Mouse (Mus musculus) left cerebral cortex, adult 8-10 months (tissue): ENCODE measurements around the gene Lig1. TPM values are rescaled to one million over a fixed set of nuclear protein-coding genes. Genes with fewer than 3 reads are reported as not detected.
"Not testable (repeated sequence)": the region's sequence is repeated elsewhere in the genome, so short reads cannot be mapped to it uniquely, and the experiment has no call there.

Experiments
- DNase-seq, 2 experiments: peaks; one replicate each; pipeline ENCODE4 v3.0.0; 2022; ENCODE audit warnings: low spot score in 2 of 2
- total RNA-seq, 4 experiments: library from RNA; stranded (reverse); gene quantifications; 2 replicates each; pipeline ENCODE4 v1.2.4; 2022

Gene Lig1
- total RNA-seq = 10 to 100 TPM in 3 of 4 experiments, 1 to 10 TPM in 1; 9.0 to 10.7 (median 10.6) TPM

DNA sequence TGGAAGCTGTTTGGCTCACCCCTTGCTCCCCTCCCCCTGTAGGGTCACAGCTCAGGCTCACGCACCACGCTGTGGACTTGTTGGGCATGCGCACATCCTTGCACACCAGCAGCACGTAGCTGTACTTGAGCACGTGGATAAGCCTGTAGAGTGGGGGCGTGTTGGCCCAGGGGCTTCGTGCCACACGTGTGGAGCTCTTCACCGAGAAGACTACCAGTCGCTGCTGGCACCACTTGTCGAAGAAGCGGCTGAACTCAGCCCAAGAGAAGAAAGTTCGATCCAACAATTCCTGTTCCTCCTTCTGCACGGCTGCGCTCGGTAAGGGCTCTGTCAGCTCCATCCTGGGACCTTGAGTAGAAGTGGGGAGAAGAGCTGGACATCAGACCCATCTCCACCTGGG, at the start of gene Lig1:
TSS of gene Lig1 (plus strand) at position 203 of the 400 bp plus-strand sequence.
- no peak for DNase-seq

DNA sequence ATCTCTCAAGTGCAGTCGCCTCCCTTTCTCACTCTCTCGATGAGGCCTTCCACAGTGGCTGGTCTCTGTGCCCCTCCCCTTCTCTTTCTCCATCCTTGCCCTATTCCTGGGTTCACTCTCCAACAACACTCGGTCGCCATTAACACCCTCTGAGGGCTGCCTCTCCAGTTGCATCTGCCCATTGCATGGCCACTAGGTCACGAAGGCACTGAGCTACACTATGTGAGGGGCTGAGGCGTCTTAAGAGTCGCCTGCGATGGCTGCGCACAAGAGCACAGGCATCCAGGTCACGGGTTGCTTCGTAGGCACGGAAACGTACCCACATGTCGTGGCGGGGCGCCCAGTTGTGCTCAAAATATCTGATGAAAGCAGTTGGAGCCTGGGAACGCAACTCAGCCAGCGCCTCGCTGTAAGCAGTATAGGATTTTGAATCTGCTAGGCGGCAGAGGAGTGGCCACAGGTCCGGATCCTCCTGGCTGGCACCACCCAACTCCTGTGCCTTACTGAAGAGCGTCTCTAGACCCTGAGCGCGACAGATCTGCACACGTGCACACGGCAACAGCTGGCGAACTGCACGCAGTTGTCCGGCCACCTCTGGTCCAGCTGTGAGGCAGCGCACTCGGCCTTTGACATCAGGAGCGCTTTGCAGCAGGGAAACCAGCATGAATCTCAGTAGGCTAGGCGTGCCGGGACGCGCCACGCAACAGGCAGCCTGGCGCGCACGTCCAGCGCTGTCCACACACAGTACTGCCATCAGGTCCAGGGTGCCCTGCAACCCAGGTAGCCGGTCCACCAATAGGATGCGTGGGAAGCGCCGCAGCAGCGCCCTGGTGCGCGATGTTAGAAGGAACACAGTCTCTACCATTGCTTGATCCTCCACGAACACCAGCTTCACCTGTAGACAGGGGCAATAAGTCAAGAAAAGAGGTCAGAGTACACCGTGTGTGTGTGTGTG, 16.1 kb upstream of the Lig1 start:
- peak in 1 of 2 experiments; percentile 8 for DNase-seq

- DNase-seq = no peak
Measured at GRCm38 (mm10) chr7:13263851-13264250, 13.2 kb upstream of the Lig1 start.

- no peak for DNase-seq
Measured at GRCm38 (mm10) chr7:13264396-13264795, 12.7 kb upstream of the Lig1 start.

DNA sequence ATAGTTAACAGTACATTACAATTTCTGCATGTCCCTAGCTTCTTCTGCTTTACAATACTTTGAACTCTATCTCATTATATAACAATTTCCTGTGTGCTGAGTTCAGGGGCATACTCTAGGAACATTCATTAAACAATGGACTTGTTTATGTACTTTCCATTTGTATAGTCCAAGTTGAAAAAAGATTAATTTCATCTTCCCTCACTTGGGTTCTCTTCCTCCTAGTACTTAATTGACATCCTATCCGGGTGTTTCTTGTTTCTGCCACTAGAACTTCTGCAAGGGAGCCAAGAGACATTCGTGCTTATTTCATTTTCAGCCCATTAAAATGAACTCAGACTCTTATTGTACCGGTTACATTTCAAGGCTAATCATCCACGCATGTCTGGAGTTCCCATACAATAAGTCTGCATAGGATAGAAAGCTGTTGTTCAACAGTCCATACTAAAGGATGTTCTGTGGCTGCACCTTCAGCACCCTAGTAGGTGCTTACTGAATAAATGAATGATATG, 8.3 kb upstream of the Lig1 start:
- no peak for DNase-seq

GRCm38 (mm10) chr7:13269394-13269793, 7.7 kb upstream of the Lig1 start:
- no peak for DNase-seq

- DNase-seq = no peak
Measured at GRCm38 (mm10) chr7:13271704-13272103, 5.4 kb upstream of the Lig1 start.

GRCm38 (mm10) chr7:13277833-13278232, 750 bp downstream of the Lig1 start:
- DNase-seq = no peak

DNA sequence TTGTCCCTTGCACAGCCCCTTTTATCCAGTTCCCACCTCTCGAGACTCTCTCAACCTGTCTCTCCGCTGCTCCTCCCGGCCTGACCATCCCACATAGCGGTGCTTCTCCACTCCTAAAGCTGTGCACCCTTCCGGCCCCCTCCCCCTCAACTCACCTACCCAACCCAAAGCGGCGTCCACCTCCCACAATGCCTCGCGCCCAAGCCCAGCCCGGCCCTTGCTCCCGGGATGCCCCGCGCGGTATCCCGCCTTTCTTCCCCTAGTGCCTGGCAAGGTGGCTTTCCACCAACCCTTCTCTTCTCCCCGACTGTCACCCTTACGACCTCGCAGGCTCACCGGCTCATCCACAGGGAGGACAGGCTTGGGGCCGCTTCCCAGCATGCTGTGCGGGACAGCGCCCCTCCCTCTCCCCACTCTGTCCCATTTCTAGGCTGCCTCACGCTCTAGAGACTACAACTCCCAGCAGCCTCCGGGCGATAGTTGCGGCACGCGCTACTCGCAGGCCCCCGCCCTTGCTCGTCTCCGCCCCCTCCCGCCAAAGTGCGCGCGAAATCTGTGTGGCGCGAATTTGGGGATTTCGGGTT, 1.3 kb downstream of the Lig1 start, which contains the start of gene Zswim9:
TSS of gene Zswim9 (minus strand) at position 414 of the 584 bp plus-strand sequence.
- peak; percentile 91 for DNase-seq

- not testable (repeated sequence) for DNase-seq
Measured at GRCm38 (mm10) chr7:13278957-13279356, 1.9 kb downstream of the Lig1 start.

DNA sequence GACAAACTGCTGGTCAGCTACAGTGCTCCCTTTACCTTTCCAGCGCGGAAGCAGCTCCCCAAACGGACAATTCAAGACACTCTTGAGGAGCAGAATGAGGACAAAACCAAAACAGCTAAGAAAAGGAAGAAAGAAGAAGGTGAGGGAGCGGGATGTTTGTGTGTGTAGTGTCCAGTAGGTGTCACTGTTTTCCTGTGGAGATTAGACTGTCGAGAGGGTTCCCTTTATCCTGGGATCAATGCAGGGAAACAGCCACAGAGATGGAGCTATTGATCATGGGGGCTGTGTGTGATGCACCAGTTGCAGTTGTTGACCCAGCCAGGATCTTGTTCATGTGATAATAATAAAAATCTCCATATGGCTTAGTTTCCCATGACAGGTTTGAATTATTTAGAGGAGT, 11.5 kb downstream of the Lig1 start:
- no peak for DNase-seq

- DNase-seq = no peak
Measured at GRCm38 (mm10) chr7:13290041-13290675, 13.1 kb downstream of the Lig1 start.

GRCm38 (mm10) chr7:13291370-13291769, 14.3 kb downstream of the Lig1 start:
- no peak for DNase-seq

- no peak for DNase-seq
Measured at GRCm38 (mm10) chr7:13293878-13294855, 17.1 kb downstream of the Lig1 start.

GRCm38 (mm10) chr7:13295256-13295655, 18.2 kb downstream of the Lig1 start:
- DNase-seq = no peak

DNA sequence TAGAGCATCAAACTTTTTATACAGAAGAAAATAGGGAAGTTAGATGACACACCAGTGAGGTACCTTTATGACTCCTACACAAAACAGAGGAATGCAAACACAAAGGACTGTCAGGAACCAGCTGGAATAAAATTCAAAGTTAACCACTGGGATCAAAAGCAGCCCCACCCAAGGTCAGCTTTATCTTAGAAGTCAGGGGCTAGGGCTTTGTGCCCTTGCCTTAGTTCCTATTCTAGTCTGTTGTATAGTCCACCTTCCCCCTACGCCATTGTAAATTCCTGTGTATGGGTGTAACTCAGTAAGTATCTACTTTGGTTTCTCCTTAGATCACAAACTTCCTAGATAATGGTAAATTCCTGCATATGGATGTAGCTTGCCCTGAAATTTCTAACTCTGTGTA, 20.6 kb downstream of the Lig1 start:
- no peak for DNase-seq

DNA sequence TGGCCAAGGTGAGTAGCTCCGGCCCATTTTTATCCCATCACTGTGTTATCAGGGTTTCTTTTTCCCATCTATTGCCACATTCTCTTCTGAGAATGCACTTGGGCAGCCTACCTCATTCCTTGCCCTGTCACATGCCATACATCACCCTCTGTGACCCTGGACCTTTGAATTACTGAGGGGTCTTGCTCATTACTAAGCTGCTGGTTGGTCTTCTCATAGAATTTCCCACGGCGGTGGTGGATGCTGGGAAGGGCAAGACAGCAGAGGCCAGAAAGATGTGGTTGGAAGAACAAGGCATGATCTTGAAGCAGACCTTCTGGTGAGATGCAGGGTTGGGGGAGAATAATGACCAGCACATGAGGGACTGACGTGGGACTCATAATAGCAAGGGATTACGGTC, 21.7 kb downstream of the Lig1 start:
- no peak for DNase-seq

GRCm38 (mm10) chr7:13301643-13302042, 24.6 kb downstream of the Lig1 start:
- DNase-seq = no peak

GRCm38 (mm10) chr7:13302780-13303179, 25.7 kb downstream of the Lig1 start:
- no peak for DNase-seq

- DNase-seq = no peak
Measured at GRCm38 (mm10) chr7:13303372-13303771, 26.3 kb downstream of the Lig1 start.

- DNase-seq = no peak
Measured at GRCm38 (mm10) chr7:13309407-13309806, 32.3 kb downstream of the Lig1 start.
